Mouse (Mus musculus) limb, embryonic 15.5 days (tissue): ENCODE data around the gene Ap2a2. TPM values are rescaled to one million over a fixed set of nuclear protein-coding genes. Genes with fewer than 3 reads are reported as not detected.
"Not testable (repeated sequence)": the region's sequence is repeated elsewhere in the genome, so short reads cannot be mapped to it uniquely, and the experiment has no call there.

Experiments
- ATAC-seq: fragments of 200-750 bp; cut with Nextera tagmentation; 2 replicates; pipeline ENCODE4 v1.8.0; 2017; ENCODE audit warnings: low read depth, moderate TSS enrichment; ENCODE audit not compliant: insufficient number of reproducible peaks, low FRiP score, low TSS enrichment
- H3K27ac ChIP-seq: fragments of 300-500 bp; sonication (generic); 2 replicates; pipeline ENCODE4 v1.5.1; 2015; ENCODE audit warnings: moderate library complexity, mild to moderate bottlenecking, inconsistent platforms
- H3K27me3 ChIP-seq: fragments of 300-500 bp; sonication (generic); 2 replicates; pipeline ENCODE4 v1.6.1; 2015; ENCODE audit warnings: inconsistent platforms
- H3K36me3 ChIP-seq: fragments of 300-500 bp; sonication (generic); 2 replicates; pipeline ENCODE4 v1.6.1; 2015; ENCODE audit warnings: inconsistent platforms
- H3K4me1 ChIP-seq: fragments of 300-500 bp; sonication (generic); 2 replicates; pipeline ENCODE4 v1.6.1; 2015; ENCODE audit warnings: inconsistent platforms
- H3K4me2 ChIP-seq: fragments of 300-500 bp; sonication (generic); 2 replicates; pipeline ENCODE4 v1.6.1; 2015; ENCODE audit warnings: mild to moderate bottlenecking, inconsistent platforms
- H3K4me3 ChIP-seq: fragments of 300-500 bp; sonication (generic); 2 replicates; pipeline ENCODE4 v1.5.1; 2015; ENCODE audit warnings: mild to moderate bottlenecking, inconsistent platforms
- H3K9ac ChIP-seq: fragments of 300-500 bp; sonication (generic); 2 replicates; pipeline ENCODE4 v1.6.1; 2015; ENCODE audit warnings: inconsistent platforms
- H3K9me3 ChIP-seq: fragments of 300-500 bp; sonication (generic); 2 replicates; pipeline ENCODE4 v1.6.1; 2016; ENCODE audit warnings: inconsistent platforms
- WGBS: fragments of 180-500 bp; shearing (Covaris S2); methylation state at CpG from one replicate; pipeline ENCODE4 v1.1.7; 2015; 5-methylcytosine and 5-hydroxymethylcytosine counted together
- polyA plus RNA-seq: library from polyadenylated mRNA; unstranded; fragments of >200 nt; fragmentation: Nextera tagmentation; extraction: Ambion mirVana; gene quantifications from 2 replicates; pipeline ENCODE4 v1.2.1, GENCODE M21; 2015

The Ap2a2 gene
- polyA plus RNA-seq, 1 experiment from 2014 or later: 84.6 TPM

DNA sequence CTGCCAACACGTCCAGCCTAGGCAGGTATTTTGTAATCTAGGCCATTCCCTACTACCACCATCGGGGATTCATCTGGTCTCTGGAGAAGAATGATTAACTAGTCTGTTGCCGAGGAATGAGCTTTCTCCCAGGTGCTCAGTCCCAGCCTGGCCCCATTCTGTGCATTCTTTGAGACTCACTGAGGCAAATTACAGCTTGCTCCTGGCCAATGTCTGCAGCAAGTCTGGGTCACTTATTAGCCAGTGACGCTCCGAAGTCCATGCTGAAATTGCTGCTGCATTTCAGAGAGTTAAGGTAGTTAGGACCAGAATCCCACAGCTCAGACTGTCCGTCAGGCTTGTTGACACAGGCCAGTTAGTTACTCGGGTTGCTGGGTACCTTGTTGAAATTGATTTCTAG is 19.4 kb downstream of the Ap2a2 start:
- Histone ChIP-seq H3K36me3 (0 out of 2 replicates have a peak, but pooled peaks cover 3% of the 10 kb centered on the region), H3K4me2 (no peak overlapping the region), H3K4me1 (peaks cover 3% of the 10 kb centered on the region), H3K27me3 (no peaks in the 10 kb centered on the region), H3K9me3 (no peaks in the 10 kb centered on the region), H3K9ac (no peak overlapping the region), H3K4me3 (no peak overlapping the region), H3K27ac (no peak overlapping the region)
- WGBS: 71% methylated on average over 7 of the region's 7 CpGs
- no peak for ATAC-seq

GRCm38 (mm10) chr7:141584048-141584841 is 22.3 kb downstream of the Ap2a2 start:
- Histone ChIP-seq H3K4me2 (no peak overlapping the region), H3K9ac (no peak overlapping the region), H3K27me3 (no peaks in the 10 kb centered on the region), H3K36me3 (peaks cover 6% of the 10 kb centered on the region), H3K4me3 (no peak overlapping the region), H3K27ac (no peak overlapping the region), H3K9me3 (no peaks in the 10 kb centered on the region), H3K4me1 (no peaks in the 10 kb centered on the region; the same call in 1 of the 2 replicates)
- WGBS: 88% methylated on average over 5 of the region's 5 CpGs
- no peak for ATAC-seq

GRCm38 (mm10) chr7:141585288-141585687 is 23.3 kb downstream of the Ap2a2 start:
- Histone ChIP-seq H3K36me3 (peaks cover 14% of the 10 kb centered on the region), H3K4me3 (no peak overlapping the region), H3K9ac (no peak overlapping the region), H3K27ac (no peak overlapping the region), H3K4me2 (no peak overlapping the region), H3K27me3 (no peaks in the 10 kb centered on the region), H3K4me1 (no peaks in the 10 kb centered on the region; the same call in 1 of the 2 replicates), H3K9me3 (no peaks in the 10 kb centered on the region)
- no peak for ATAC-seq
- 75% methylated on average over 4 of the region's 4 CpGs for WGBS

DNA sequence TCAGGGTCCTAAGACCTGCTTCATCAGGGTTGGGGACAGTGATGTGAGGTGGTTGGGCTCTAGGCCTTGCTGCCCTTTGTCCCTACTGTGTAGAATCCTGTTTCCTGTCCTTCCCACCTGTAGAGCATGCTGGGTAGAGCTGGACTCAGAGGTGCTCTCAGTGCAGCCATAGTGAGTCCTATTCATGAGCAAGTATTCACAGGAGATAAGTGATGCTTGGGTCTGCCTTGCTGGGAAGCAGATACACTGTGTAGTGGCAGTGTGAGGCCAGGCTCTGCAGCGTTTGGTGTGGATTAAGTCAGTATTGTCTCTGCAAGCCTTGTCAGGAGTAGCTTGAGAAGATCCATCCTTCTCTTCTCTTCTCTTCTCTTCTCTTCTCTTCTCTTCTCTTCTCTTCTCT is 23.9 kb downstream of the Ap2a2 start:
- Histone ChIP-seq H3K4me1 (no peaks in the 10 kb centered on the region; the same call in 1 of the 2 replicates), H3K36me3 (peaks cover 20% of the 10 kb centered on the region), H3K4me2 (no peak overlapping the region), H3K9me3 (no peaks in the 10 kb centered on the region), H3K27me3 (no peaks in the 10 kb centered on the region), H3K4me3 (no peak overlapping the region), H3K9ac (no peak overlapping the region), H3K27ac (no peak overlapping the region)
- WGBS: 80% methylated on average over 1 of the region's 1 CpGs
- no peak for ATAC-seq

DNA sequence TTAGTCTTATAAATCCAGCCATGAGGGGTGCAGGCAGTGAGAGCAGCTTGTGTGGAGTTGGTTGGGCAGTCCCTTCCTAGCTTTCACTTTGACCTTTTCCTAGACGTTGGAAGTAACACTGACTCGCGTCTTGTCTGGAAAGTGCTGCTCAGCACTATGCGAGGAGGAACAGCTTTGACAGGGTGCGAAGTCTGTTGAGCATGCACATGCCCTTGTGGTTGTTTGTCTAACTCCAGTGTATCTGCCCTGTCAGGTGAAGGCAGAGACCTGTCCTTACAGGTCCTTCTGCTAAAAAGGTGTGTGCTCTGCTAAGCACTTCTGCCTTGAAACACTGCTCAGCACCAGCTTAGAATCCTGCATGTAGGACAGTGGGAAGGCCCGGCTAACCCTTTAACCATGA is 26.9 kb downstream of the Ap2a2 start:
- H3K27ac ChIP-seq: no peak overlapping the region
- no peaks in the 10 kb centered on the region for H3K27me3 ChIP-seq
- 84% methylated on average over 6 of the region's 6 CpGs for WGBS
- H3K4me1 ChIP-seq: no peaks in the 10 kb centered on the region
- H3K4me2 ChIP-seq: no peak overlapping the region
- no peaks in the 10 kb centered on the region for H3K9me3 ChIP-seq
- H3K36me3 ChIP-seq: peaks cover 33% of the 10 kb centered on the region
- H3K9ac ChIP-seq: no peak overlapping the region
- H3K4me3 ChIP-seq: no peak overlapping the region
- no peak for ATAC-seq

GRCm38 (mm10) chr7:141590249-141590648 is 28.3 kb downstream of the Ap2a2 start:
- not testable (repeated sequence) for H3K9me3 ChIP-seq, H3K9ac ChIP-seq, H3K27me3 ChIP-seq, H3K27ac ChIP-seq, H3K4me3 ChIP-seq, H3K4me2 ChIP-seq, H3K4me1 ChIP-seq, ATAC-seq
- 94% methylated on average over 6 of the region's 7 CpGs for WGBS
- peaks cover 33% of the 10 kb centered on the region for H3K36me3 ChIP-seq

GRCm38 (mm10) chr7:141590959-141591358 is 29.0 kb downstream of the Ap2a2 start:
- no peak overlapping the region for H3K4me3 ChIP-seq
- H3K9me3 ChIP-seq: no peaks in the 10 kb centered on the region
- no peak for ATAC-seq
- H3K9ac ChIP-seq: no peak overlapping the region
- 95% methylated on average over 8 of the region's 8 CpGs for WGBS
- no peaks in the 10 kb centered on the region for H3K4me1 ChIP-seq
- peaks cover 36% of the 10 kb centered on the region for H3K36me3 ChIP-seq
- H3K27ac ChIP-seq: no peak overlapping the region
- H3K4me2 ChIP-seq: no peak overlapping the region
- no peaks in the 10 kb centered on the region for H3K27me3 ChIP-seq

DNA sequence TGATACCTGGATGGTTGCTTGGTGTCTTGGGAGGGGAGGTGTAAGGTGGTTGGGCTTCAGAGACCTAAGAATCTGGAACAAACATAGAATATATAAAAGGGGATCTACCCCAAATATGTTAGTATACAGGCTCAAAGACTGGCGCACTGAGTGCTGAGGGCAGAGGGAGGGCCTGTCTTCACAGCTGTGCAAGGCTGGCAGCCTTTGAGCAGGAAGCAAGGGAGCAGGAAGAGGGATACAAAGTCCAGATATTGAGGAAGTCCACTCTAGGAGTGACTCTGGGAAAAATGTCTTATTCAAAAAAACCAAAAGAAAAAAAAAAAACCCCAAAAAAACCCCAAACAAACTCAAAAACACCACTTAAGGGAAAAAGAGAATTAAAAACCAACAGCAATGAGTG is 30.1 kb downstream of the Ap2a2 start:
- no peak for ATAC-seq
- 86% methylated on average over 1 of the region's 1 CpGs for WGBS
- Histone ChIP-seq H3K36me3 (peaks cover 45% of the 10 kb centered on the region), H3K9ac (no peak overlapping the region), H3K4me3 (no peak overlapping the region), H3K4me1 (no peaks in the 10 kb centered on the region), H3K27me3 (no peaks in the 10 kb centered on the region), H3K4me2 (no peak overlapping the region), H3K9me3 (no peaks in the 10 kb centered on the region), H3K27ac (no peak overlapping the region)

DNA sequence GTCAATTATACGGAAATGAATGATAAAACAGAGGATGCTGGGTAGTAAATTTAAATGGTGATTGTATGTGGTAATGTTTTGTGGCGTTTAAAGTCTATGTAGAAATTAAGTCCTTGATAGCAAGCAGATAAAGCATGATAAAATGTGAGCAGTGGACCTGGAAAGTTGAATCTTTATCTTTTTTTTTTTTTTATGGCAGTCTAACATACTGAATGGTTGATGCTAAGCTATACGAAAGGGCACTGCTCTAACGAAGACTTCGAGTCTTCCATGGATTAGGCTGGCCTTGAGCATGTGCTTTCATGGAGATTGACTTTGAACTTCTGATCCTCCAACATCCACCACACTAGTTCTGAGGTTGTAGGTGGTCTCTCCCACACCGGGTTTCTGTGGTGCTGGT is 31.1 kb downstream of the Ap2a2 start:
- H3K4me1 ChIP-seq: no peaks in the 10 kb centered on the region
- H3K9ac ChIP-seq: no peak overlapping the region
- 92% methylated on average over 6 of the region's 6 CpGs for WGBS
- H3K36me3 ChIP-seq: peaks cover 54% of the 10 kb centered on the region
- H3K27ac ChIP-seq: no peak overlapping the region
- no peak overlapping the region for H3K4me3 ChIP-seq
- no peaks in the 10 kb centered on the region for H3K9me3 ChIP-seq
- no peak for ATAC-seq
- H3K27me3 ChIP-seq: no peaks in the 10 kb centered on the region
- H3K4me2 ChIP-seq: no peak overlapping the region

DNA sequence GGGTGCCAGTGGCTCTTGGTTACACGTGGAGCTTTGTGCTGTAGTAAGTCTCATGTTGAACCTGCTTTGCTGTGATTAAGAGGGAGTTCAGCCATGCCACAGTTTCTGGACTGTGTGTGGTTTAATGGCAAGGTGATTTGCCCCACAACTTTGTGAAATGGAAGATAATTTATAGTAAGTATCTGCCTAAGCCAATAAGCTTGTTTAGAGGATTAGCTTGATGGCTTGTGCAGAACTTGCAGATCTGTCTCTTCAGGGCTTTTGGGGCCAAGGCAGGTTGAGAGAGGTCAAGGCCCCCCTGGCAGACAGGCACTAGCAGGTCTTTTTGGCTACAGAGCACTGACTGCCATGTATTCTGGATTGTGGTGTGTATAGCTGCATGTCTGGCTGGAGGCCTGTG is 35.0 kb downstream of the Ap2a2 start:
- no peak overlapping the region for H3K4me3 ChIP-seq
- H3K36me3 ChIP-seq: peaks cover 62% of the 10 kb centered on the region
- ATAC-seq: no peak
- H3K27ac ChIP-seq: no peak overlapping the region
- no peaks in the 10 kb centered on the region for H3K9me3 ChIP-seq
- H3K9ac ChIP-seq: no peak overlapping the region
- H3K27me3 ChIP-seq: no peaks in the 10 kb centered on the region
- H3K4me1 ChIP-seq: no peaks in the 10 kb centered on the region
- WGBS: 78% methylated on average over 1 of the region's 1 CpGs
- H3K4me2 ChIP-seq: no peak overlapping the region

DNA sequence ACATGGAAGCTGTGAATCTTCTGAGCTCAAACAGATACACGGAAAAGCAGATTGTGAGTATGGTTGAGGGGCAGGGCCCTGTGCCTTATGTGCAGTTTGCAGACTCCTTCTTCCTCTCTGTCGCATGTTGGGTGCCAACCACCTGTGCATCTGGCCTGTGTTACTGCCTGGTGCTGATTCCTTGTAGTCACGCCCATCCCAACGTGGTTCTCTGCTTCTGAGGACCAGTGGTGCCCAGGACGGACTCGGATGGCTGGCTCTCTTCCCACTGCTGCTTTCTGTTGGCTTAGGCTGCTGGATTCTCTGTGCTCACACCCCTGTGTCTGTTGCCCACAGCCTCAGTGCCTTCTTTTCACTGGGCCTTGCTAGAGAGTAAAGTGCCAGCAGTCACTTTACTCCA is 35.6 kb downstream of the Ap2a2 start:
- no peak overlapping the region for H3K27ac ChIP-seq
- no peaks in the 10 kb centered on the region for H3K9me3 ChIP-seq
- no peak overlapping the region for H3K9ac ChIP-seq
- no peak for ATAC-seq
- H3K4me3 ChIP-seq: no peak overlapping the region
- no peaks in the 10 kb centered on the region for H3K4me1 ChIP-seq
- 90% methylated on average over 6 of the region's 6 CpGs for WGBS
- peaks cover 68% of the 10 kb centered on the region for H3K36me3 ChIP-seq
- H3K27me3 ChIP-seq: no peaks in the 10 kb centered on the region
- no peak overlapping the region for H3K4me2 ChIP-seq

GRCm38 (mm10) chr7:141607717-141608116 is 45.7 kb downstream of the Ap2a2 start:
- Histone ChIP-seq H3K9me3 (no peaks in the 10 kb centered on the region), H3K27me3 (no peaks in the 10 kb centered on the region), H3K4me2 (no peak overlapping the region), H3K4me1 (peaks cover 8% of the 10 kb centered on the region), H3K27ac (no peak overlapping the region), H3K9ac (no peak overlapping the region), H3K36me3 (peaks cover 67% of the 10 kb centered on the region), H3K4me3 (no peak overlapping the region)
- WGBS: 86% methylated on average over 4 of the region's 4 CpGs
- ATAC-seq: no peak
